In genomic region chr17:32528408-32529337, GRCm38 (mm10) we compare ENCODE assay signal across 8 mouse cellular contexts. TPM values are rescaled to one million over a fixed set of nuclear protein-coding genes. Genes with fewer than 3 reads are reported as not detected.
DNase-seq lines count a peak whose midpoint lies in the region; ATAC-seq and TF ChIP-seq lines count a peak whose summit lies in the region.

No protein-coding gene starts in this region.

- H3K9me3 ChIP-seq in E14TG2a.4 (ENCODE audit: low read length), result no peaks in the 10 kb centered on the region
- no peaks in the 10 kb centered on the region for H3K9me3 ChIP-seq in forebrain, embryonic 11.5 days (ENCODE audit: control insufficient read depth, low read length)
- no peaks in the 10 kb centered on the region for H3K9me3 ChIP-seq in heart, embryonic 16.5 days (replicated peaks; ENCODE audit: control insufficient read depth, low read length)
- no peaks in the 10 kb centered on the region for H3K9me3 ChIP-seq in liver, embryonic 14.5 days (ENCODE audit: control insufficient read depth, low read length)
- no peaks in the 10 kb centered on the region for H3K9me3 ChIP-seq in stomach, embryonic 15.5 days

- H3K4me3 ChIP-seq in E14TG2a.4 (replicated peaks; ENCODE audit: low read length), result peak overlapping the region; percentile 72
- peak overlapping the region; percentile 19 for H3K4me3 ChIP-seq in forebrain, embryonic 11.5 days (ENCODE audit: low read depth, low read length)
- peak overlapping the region; percentile 51 for H3K4me3 ChIP-seq in heart, embryonic 16.5 days (ENCODE audit: low read length)
- H3K4me3 ChIP-seq in liver, embryonic 14.5 days (ENCODE audit: insufficient read depth in 1 of 2, low read depth in 2 of 2, low read length in 2 of 2), result peak overlapping the region; percentile 39 to 57
- peak overlapping the region; percentile 36 for H3K4me3 ChIP-seq in stomach, embryonic 15.5 days (replicated peaks)

- TF ChIP-seq CTCF in E14TG2a.4 (conservative IDR thresholded peaks at IDR 0.05; ENCODE audit: low read length), result peak; percentile 78
- peak; percentile 92 for TF ChIP-seq CTCF in liver, embryonic 14.5 days (IDR thresholded peaks at IDR 0.05; ENCODE audit: low read depth)

- H3K36me3 ChIP-seq in E14TG2a.4 (ENCODE audit: insufficient read depth, low read length), result peaks cover 21% of the 10 kb centered on the region; the same call in 1 of the 2 replicates
- no peaks in the 10 kb centered on the region for H3K36me3 ChIP-seq in forebrain, embryonic 11.5 days (ENCODE audit: control insufficient read depth, insufficient read depth, low read length)
- peaks cover 3% of the 10 kb centered on the region; the same call in 1 of the 2 replicates for H3K36me3 ChIP-seq in heart, embryonic 16.5 days (ENCODE audit: control insufficient read depth, insufficient read depth)
- no peaks in the 10 kb centered on the region for H3K36me3 ChIP-seq in liver, embryonic 14.5 days (replicated peaks; ENCODE audit: control insufficient read depth, insufficient read depth, low read depth)
- H3K36me3 ChIP-seq in stomach, embryonic 15.5 days, result no peaks in the 10 kb centered on the region

- no peak overlapping the region for H3K27ac ChIP-seq in forebrain, embryonic 11.5 days (ENCODE audit: low read depth, low read length)
- H3K27ac ChIP-seq in heart, embryonic 16.5 days (ENCODE audit: low read length), result 0 out of 2 replicates have a peak overlapping the region, but pooled peaks have one; percentile 20
- H3K27ac ChIP-seq in liver, embryonic 14.5 days, result no peak overlapping the region
- H3K27ac ChIP-seq in stomach, embryonic 15.5 days, result no peak overlapping the region

- peaks cover 23% of the 10 kb centered on the region for H3K4me1 ChIP-seq in E14TG2a.4 (replicated peaks; ENCODE audit: low read depth, low read length)
- peaks cover 3% of the 10 kb centered on the region; the same call in 1 of the 2 replicates for H3K4me1 ChIP-seq in forebrain, embryonic 11.5 days (replicated peaks; ENCODE audit: control insufficient read depth, insufficient read depth, low read length)
- H3K4me1 ChIP-seq in heart, embryonic 16.5 days (ENCODE audit: control insufficient read depth, insufficient read depth, low read length), result 0 out of 2 replicates have a peak, but pooled peaks cover 4% of the 10 kb centered on the region
- no peaks in the 10 kb centered on the region for H3K4me1 ChIP-seq in liver, embryonic 14.5 days (replicated peaks; ENCODE audit: control insufficient read depth in 2 of 2, insufficient read depth in 2 of 2, low read length in 1 of 2)
- H3K4me1 ChIP-seq in stomach, embryonic 15.5 days, result no peaks in the 10 kb centered on the region

- WGBS in forebrain, embryonic 11.5 days, result 17% methylated on average over 26 of the region's 26 CpGs
- 10% methylated on average over 26 of the region's 26 CpGs for WGBS in heart, embryonic 16.5 days
- 10% methylated on average over 26 of the region's 26 CpGs for WGBS in liver, embryonic 14.5 days (ENCODE audit: insufficient replicate concordance)
- WGBS in stomach, embryonic 15.5 days, result 20% methylated on average over 26 of the region's 26 CpGs

- DNase-seq in c-Kit-positive CD71-positive TER-119-negative erythroid progenitor cells, embryonic 14.5 days (ENCODE audit: low read depth), result peak; percentile 80
- DNase-seq in forebrain, embryonic 11.5 days (ENCODE audit: low spot score), result peak; percentile 92
- DNase-seq in kidney, postnatal 36 days, result peak; percentile 87 to 92
- peak; percentile 74 to 77 (median 74) for DNase-seq in liver, embryonic 14.5 days (ENCODE audit: low read depth in 3 of 3, low spot score in 3 of 3)
- DNase-seq in neural tube, embryonic 10.5 days (ENCODE audit: extremely low spot score, low spot score), result peak; percentile 89

- TF ChIP-seq EP300 in liver, embryonic 14.5 days (IDR thresholded peaks at IDR 0.05; ENCODE audit: low read depth), result no peak

- H3K4me2 ChIP-seq in forebrain, embryonic 11.5 days (ENCODE audit: low read depth, low read length, severe bottlenecking), result peak overlapping the region; percentile 43
- peak overlapping the region; percentile 69 for H3K4me2 ChIP-seq in heart, embryonic 16.5 days (ENCODE audit: low read depth, low read length)
- peak overlapping the region; percentile 61 for H3K4me2 ChIP-seq in liver, embryonic 14.5 days (ENCODE audit: low read depth)
- peak overlapping the region; percentile 50 for H3K4me2 ChIP-seq in stomach, embryonic 15.5 days

- H3K9ac ChIP-seq in forebrain, embryonic 11.5 days (ENCODE audit: low read length), result peak overlapping the region; percentile 47
- peak overlapping the region; percentile 74 for H3K9ac ChIP-seq in heart, embryonic 16.5 days (ENCODE audit: low read length)
- no peak overlapping the region; the same call in 1 of the 2 replicates for H3K9ac ChIP-seq in liver, embryonic 14.5 days (replicated peaks)
- no peak overlapping the region for H3K9ac ChIP-seq in stomach, embryonic 15.5 days

- H3K27me3 ChIP-seq in E14TG2a.4 (ENCODE audit: insufficient read depth, low read length), result no peaks in the 10 kb centered on the region
- no peaks in the 10 kb centered on the region for H3K27me3 ChIP-seq in forebrain, embryonic 11.5 days (ENCODE audit: control insufficient read depth, insufficient read depth, low read length)
- H3K27me3 ChIP-seq in heart, embryonic 16.5 days (ENCODE audit: control insufficient read depth, insufficient read depth, low read length), result no peaks in the 10 kb centered on the region
- H3K27me3 ChIP-seq in liver, embryonic 14.5 days (ENCODE audit: control insufficient read depth, insufficient read depth, low read length), result no peaks in the 10 kb centered on the region
- no peaks in the 10 kb centered on the region for H3K27me3 ChIP-seq in stomach, embryonic 15.5 days (replicated peaks)

- ATAC-seq in forebrain, embryonic 11.5 days (replicated peaks; ENCODE audit: low FRiP score), result peak; percentile 49; the same call in 1 of the 2 replicates
- peak; percentile 83 for ATAC-seq in heart, embryonic 16.5 days (replicated peaks; ENCODE audit: extremely low read depth, insufficient read depth, low FRiP score)
- peak; percentile 88 for ATAC-seq in liver, embryonic 14.5 days (ENCODE audit: insufficient read depth)
- peak; percentile 93 for ATAC-seq in stomach, embryonic 15.5 days (ENCODE audit: insufficient read depth, low FRiP score, low read depth)

RNA-seq across cellular contexts. Expression of gene Cyp4f16, which starts 7.7 kb away (rescaled TPM):
- polyA plus RNA-seq in forebrain, embryonic 11.5 days (2014; fragmentation: Nextera tagmentation; extraction: Ambion mirVana), result 13.4 and 13.5 TPM in 2 replicates
- polyA plus RNA-seq in heart, embryonic 16.5 days (2015; fragmentation: Nextera tagmentation; extraction: Ambion mirVana), result 16.7 and 17.6 TPM in 2 replicates
- 3.1 and 3.2 TPM in 2 replicates for polyA plus RNA-seq in liver, embryonic 14.5 days (2012; rRNA removed)
- polyA plus RNA-seq in liver, embryonic 14.5 days (2014; fragmentation: Nextera tagmentation; extraction: Ambion mirVana), result 2.4 and 3.0 TPM in 2 replicates
- polyA plus RNA-seq in stomach, embryonic 15.5 days (2015; fragmentation: Nextera tagmentation; extraction: Ambion mirVana), result 24.6 and 26.6 TPM in 2 replicates

RNA-seq across cellular contexts. Expression of gene Cyp4f17, which starts 22.8 kb away (rescaled TPM):
- 6.6 and 7.9 TPM in 2 replicates for polyA plus RNA-seq in forebrain, embryonic 11.5 days (2014; fragmentation: Nextera tagmentation; extraction: Ambion mirVana)
- polyA plus RNA-seq in heart, embryonic 16.5 days (2015; fragmentation: Nextera tagmentation; extraction: Ambion mirVana), result 6.5 and 6.8 TPM in 2 replicates
- 0.34 and 0.48 TPM in 2 replicates for polyA plus RNA-seq in liver, embryonic 14.5 days (2012; rRNA removed)
- polyA plus RNA-seq in liver, embryonic 14.5 days (2014; fragmentation: Nextera tagmentation; extraction: Ambion mirVana), result 0.34 and 0.36 TPM in 2 replicates
- 6.5 and 7.4 TPM in 2 replicates for polyA plus RNA-seq in stomach, embryonic 15.5 days (2015; fragmentation: Nextera tagmentation; extraction: Ambion mirVana)

Comparison
In these comparisons a context has a peak if more than half of its experiments do, and no peak if none do; other contexts are left out.
1. H3K4me3 ChIP-seq: peak in every context shown above with its lines; median percentile 72 in E14TG2a.4; 51 in heart, embryonic 16.5 days; 48 in liver, embryonic 14.5 days; 36 in stomach, embryonic 15.5 days; 19 in forebrain, embryonic 11.5 days.
2. H3K9ac ChIP-seq: peak in forebrain, embryonic 11.5 days (single experiment) and heart, embryonic 16.5 days (single experiment); none in liver, embryonic 14.5 days (single experiment) and stomach, embryonic 15.5 days (single experiment).
3. Peak in every context shown above with its lines, with median percentiles within 50 percentile points of each other: DNase-seq, ATAC-seq and H3K4me2 ChIP-seq.